Mouse (Mus musculus) kidney, postnatal 4 days (tissue): Measurements from ENCODE around the gene Zfp507.

Experiments used
- DNase-seq, 2 experiments: peaks; one replicate each; pipeline ENCODE4 v3.0.0; 2021; ENCODE audit warnings: mixed read lengths in 2 of 2

Gene Zfp507

GRCm38 (mm10) chr7:35802906-35803595, at the start of gene Zfp507:
Gene Zfp507, minus strand, starts transcription at chr7:35803003.
- DNase-seq = peak; percentile 93 to 96

- DNase-seq = no peak
These were observed 47.6 kb upstream of the Zfp507 start for GRCm38 (mm10) chr7:35850426-35850825.

GRCm38 (mm10) chr7:35848526-35848925, 45.7 kb upstream of the Zfp507 start:
- no peak for DNase-seq

- DNase-seq = no peak
These were observed 37.7 kb upstream of the Zfp507 start for GRCm38 (mm10) chr7:35840504-35840903.

DNA sequence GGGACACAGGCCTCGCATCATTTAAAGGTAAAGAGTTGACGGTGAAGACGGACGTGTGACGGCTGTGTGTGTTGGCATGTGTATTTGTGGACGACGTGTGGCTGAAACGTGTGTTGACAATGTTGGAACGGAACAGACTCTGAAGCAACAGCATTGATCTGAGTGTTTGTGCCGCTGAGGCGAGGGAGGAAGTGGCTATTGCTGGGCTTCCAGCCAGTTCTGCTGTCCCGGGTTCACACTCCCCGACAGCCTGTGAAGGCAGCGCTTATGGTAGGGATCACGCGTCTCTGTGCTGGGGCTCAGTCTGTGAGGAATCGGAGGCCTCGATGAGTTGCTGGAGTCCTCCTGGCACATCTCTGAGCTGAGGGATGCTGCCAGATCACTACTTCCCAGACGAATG, 34.0 kb upstream of the Zfp507 start:
- peak; percentile 60 to 72 for DNase-seq

- no peak for DNase-seq
These were observed 33.6 kb upstream of the Zfp507 start for GRCm38 (mm10) chr7:35836415-35836814.

- no peak for DNase-seq
These were observed 27.3 kb upstream of the Zfp507 start for GRCm38 (mm10) chr7:35830119-35830518.

- DNase-seq = no peak
These were observed 21.1 kb upstream of the Zfp507 start for GRCm38 (mm10) chr7:35823906-35824305.

DNA sequence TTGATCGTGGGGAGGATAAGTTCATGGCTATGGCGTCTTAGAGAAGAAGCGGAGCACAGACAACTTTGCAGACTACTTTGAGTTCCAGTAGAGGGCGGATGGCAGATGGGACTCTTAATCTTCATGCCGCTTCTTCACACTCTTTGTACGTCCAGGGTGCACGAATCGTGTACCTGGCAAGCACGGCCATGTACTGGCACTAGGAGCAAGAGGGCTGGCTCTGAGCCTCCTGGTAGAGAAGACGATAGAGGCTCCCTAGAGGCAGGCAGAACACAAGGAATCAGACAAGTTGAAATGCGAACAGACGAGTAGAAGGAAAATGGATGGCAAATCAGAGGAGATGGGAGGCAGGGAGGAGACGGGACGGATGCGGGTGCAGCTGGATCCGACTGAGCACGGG, 19.5 kb upstream of the Zfp507 start:
- no peak for DNase-seq

DNA sequence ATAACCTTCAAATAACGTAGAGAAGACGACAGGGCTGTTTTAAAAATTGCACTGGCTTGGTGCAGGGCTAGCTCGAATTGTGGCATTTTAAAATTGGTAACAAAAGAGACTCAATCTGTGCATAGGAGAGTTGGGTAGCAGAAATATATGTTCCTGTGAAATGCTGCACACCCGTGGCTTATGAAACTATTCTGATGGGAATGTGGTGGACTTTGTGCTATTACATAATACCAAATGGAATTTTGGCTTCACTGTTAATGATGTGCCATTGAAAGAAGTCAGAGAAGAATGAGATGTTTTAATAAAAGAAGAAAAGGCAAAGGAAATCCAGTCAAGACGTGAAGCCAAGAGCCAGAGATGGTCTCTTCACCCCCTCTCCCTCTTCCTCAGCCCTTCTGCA, 18.6 kb upstream of the Zfp507 start:
- DNase-seq = no peak

DNA sequence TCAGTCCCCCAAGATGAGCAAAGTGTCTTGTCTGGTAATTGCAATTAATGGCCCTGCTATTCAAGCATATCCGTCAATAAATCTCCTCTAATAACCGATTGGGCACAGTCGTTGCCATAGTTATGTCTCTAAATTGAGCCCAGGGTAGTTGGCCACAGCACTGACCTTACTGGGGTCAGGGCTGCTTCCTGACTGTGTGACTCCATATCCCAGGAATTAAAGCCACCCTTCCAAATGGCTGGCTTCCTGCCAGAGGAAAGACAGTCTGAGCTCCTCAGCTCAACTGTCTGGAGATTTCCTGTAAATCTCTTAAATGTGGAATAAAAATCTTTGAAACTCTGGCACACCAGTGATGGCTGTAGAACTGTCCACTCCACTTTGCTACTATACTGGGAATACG, 16.7 kb upstream of the Zfp507 start:
- DNase-seq = peak; percentile 45 to 63

- DNase-seq = no peak
These were observed 12.2 kb upstream of the Zfp507 start for GRCm38 (mm10) chr7:35814759-35815551.

GRCm38 (mm10) chr7:35813306-35813705, 10.5 kb upstream of the Zfp507 start:
- DNase-seq = no peak

DNA sequence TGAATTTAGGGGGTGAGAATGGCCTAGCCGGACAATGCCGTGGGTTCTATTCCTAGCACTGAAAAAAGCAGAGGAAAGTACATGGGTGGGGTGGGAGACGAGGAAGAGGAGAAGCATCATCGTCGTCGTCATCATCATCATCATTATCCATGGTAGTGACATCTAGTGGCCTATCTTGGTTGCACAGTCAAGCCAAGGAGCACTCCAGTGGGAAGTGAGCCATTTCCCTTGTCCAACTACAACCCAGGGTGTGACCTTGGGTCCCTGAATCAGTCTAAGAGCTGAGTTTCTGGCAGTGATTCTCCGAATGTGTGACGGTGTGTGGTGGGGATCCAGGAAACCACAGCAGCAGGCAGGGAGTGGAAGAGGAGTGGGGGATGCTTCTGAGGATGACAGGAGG, 7.9 kb upstream of the Zfp507 start:
- peak; percentile 12 to 35 for DNase-seq

- DNase-seq = no peak
These were observed 1.4 kb upstream of the Zfp507 start for GRCm38 (mm10) chr7:35804206-35804605.

DNA sequence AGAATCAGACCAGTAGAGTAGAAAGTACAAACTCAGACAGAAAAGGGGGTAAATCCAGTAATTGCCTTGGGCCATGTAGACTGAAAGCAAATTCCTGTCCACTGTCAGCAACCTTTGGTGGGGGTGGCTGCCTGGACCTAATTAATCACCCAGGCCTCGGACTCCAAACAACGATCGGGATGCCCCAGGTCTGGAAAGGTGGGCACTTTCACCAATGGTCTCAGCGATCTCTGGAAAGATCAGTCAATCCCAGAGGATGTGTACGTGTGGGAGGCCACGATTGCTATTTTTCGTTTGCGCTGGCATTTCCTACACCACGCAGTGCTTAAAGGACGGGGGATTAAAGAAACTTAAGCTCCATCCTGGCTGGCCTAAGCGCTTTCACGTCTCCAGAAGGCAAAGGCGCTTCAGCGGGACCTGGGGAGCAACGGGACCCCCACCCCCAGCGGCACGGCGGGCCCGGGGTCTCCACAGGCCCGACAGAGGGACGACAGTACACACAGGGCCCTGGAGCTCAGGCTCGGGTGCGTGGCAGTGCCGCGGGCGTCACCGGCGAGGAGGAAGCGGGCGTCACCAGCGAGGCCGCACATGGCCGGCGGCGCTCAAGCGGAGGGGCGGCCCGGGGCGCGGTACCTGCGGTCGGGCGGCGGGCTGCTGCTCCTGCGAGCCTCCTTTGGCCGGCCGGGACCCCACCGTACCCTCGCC, 450 bp downstream of the Zfp507 start:
- no peak for DNase-seq

- DNase-seq = peak; percentile 25 to 49
These were observed 6.7 kb downstream of the Zfp507 start for GRCm38 (mm10) chr7:35796123-35796522.

- DNase-seq = no peak
These were observed 8.6 kb downstream of the Zfp507 start for GRCm38 (mm10) chr7:35794145-35794664.

- DNase-seq = no peak
These were observed 10.5 kb downstream of the Zfp507 start for GRCm38 (mm10) chr7:35792150-35792848.

- DNase-seq = no peak
These were observed 11.9 kb downstream of the Zfp507 start for GRCm38 (mm10) chr7:35790926-35791325.

DNA sequence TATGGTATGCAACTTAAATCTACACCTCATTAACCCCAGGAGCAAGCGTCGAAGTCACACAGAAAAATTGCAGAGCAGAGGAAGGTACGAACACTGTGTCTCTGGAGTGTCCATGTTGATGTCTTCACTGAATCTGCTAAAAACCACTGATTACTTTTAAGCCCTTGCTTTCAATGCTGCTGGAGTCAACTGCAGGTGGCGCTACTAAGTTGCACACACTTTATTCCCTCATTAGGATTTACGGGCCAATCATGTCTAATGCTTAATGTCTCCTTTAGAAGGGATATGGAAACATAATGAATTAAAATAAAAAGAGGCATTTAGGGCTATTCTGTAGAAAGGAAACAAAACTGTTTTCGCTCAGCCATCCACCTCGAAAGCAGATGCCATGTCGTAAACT, 12.6 kb downstream of the Zfp507 start:
- DNase-seq = peak; percentile 53 to 60

DNA sequence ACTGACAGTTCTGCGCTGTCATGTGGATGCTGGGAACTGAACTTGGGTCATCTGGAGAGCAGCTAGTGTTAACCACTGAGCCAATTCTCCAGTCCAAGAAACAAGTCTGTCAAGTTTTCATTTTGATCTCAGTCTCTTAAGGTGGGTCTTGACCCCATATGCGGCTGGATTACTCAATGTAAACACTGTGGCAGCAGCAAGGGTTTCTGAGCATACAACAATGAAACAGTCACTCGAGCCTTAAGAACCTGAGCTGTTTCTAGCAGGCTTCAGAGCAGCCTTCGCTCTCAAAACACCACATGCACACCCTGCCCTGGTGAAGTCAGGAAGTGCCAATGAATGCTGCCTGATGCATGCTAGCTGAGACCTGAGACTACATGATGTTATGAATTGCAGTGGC, 17.2 kb downstream of the Zfp507 start:
- no peak for DNase-seq

DNA sequence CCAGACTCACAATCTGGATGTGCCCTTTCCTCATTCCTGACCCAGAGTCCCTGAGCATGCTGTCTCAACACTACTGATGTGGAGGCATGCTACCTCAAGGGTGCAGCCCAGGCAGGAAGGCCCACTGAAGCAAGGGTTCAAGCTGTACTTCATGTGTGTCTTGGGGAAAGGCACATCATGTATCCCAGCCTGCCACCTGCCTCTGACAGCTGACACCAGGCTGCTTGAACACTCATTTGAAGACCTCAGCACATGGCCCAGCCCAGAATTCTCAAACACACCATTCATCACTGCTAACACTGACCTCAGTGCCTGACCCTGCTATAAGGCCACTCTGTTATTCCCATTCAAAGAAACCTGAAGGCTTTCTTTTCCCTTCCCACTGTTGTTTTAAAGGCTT, 20.6 kb downstream of the Zfp507 start:
- no peak for DNase-seq
